Mouse (Mus musculus): Measurements from ENCODE around the gene Hspa1b. TPM values are rescaled to one million over a fixed set of nuclear protein-coding genes. Genes with fewer than 3 reads are reported as not detected.
"Not testable (repeated sequence)": the region's sequence is repeated elsewhere in the genome, so short reads cannot be mapped to it uniquely, and the experiment has no call there.

The Hspa1b gene
- polyA plus RNA-seq, 1 experiment from 2014 or later = 0.54 TPM

DNA sequence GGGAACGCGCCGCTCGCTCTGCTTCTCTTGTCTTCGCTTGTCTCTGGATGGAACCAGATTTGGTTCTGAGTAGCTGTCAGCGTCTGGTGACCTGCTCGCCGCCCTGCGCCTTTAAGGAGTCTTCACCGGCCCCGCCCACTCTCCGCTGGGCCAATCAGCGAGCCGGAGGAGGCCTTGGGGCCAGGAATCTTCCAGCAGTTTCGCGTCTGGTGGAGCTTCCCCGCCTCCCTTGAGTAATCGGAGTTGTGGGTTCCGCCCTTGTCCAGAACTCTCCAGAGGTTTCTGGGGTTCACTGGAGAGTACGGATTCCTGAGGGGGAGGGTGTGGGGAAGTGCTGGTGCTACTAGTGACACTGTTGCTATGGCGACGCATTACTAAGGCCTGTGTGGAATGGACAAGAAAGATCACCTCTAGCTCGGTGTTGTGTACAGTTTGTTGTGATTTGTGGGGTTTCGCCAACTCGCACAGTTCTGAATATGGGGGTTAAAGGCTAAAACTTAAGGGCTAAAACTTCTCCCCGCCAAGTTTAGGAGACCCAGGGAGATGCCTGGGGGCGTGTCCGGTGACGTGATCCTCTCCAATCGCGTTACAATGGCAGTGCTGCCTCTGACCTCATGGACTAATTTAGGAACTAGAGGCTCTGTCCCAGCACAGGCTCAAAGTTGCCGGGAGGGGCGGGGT lies 13.2 kb upstream of the Hspa1b start, which contains the start of the genes Hspa1a and Hspa1l:
Gene Hspa1a (minus strand): TSS at position 88 of the 681 bp plus-strand sequence.
Gene Hspa1l (plus strand): TSS at position 635 of the 681 bp plus-strand sequence.
- ATAC-seq (ENCODE audit: low FRiP score, low TSS enrichment) = peak; percentile 95
- WGBS = 1% methylated on average over 26 of the region's 33 CpGs
- Histone ChIP-seq H3K4me2 (replicated peaks; ENCODE audit: low read depth, low read length) (peak within 1 kb of the TSS; percentile 72), H3K9ac (ENCODE audit: low read depth, low read length) (peak within 1 kb of the TSS; percentile 42; the same call in 1 of the 2 replicates), H3K4me3 (ENCODE audit: low read length) (peak within 1 kb of the TSS; percentile 38), H3K27me3 (ENCODE audit: control insufficient read depth, insufficient read depth, low read length) (peaks cover 20% of the 10 kb centered on the region)
- not testable (repeated sequence) for H3K27ac ChIP-seq (ENCODE audit: low read depth, low read length); H3K9me3 ChIP-seq (ENCODE audit: control insufficient read depth, low read length); H3K36me3 ChIP-seq (ENCODE audit: control insufficient read depth, insufficient read depth, low read length); H3K4me1 ChIP-seq (ENCODE audit: control insufficient read depth, insufficient read depth, low read length)

DNA sequence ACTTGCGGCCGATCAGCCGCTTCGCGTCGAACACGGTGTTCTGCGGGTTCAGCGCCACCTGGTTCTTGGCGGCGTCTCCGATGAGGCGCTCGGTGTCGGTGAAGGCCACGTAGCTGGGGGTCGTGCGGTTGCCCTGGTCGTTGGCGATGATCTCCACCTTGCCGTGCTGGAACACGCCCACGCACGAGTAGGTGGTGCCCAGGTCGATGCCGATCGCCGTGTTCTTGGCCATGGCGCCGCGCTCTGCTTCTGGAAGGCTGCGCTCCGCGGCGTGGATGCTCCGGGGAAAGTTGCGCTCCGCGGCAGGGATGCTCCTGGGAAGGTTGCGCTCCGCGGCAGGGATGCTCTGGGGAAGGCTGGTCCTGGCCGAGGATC lies 12.6 kb upstream of the Hspa1b start:
- H3K4me3 ChIP-seq (ENCODE audit: low read length) = peak overlapping the region; percentile 38
- not testable (repeated sequence) for H3K9ac ChIP-seq (ENCODE audit: low read depth, low read length); H3K27ac ChIP-seq (ENCODE audit: low read depth, low read length); H3K4me1 ChIP-seq (ENCODE audit: control insufficient read depth, insufficient read depth, low read length); H3K36me3 ChIP-seq (ENCODE audit: control insufficient read depth, insufficient read depth, low read length); H3K9me3 ChIP-seq (ENCODE audit: control insufficient read depth, low read length)
- ATAC-seq (ENCODE audit: low FRiP score, low TSS enrichment) = peak; percentile 38
- H3K27me3 ChIP-seq (ENCODE audit: control insufficient read depth, insufficient read depth, low read length) = peaks cover 20% of the 10 kb centered on the region
- H3K4me2 ChIP-seq (replicated peaks; ENCODE audit: low read depth, low read length) = peak overlapping the region; percentile 72
- 3% methylated on average over 24 of the region's 43 CpGs for WGBS

DNA sequence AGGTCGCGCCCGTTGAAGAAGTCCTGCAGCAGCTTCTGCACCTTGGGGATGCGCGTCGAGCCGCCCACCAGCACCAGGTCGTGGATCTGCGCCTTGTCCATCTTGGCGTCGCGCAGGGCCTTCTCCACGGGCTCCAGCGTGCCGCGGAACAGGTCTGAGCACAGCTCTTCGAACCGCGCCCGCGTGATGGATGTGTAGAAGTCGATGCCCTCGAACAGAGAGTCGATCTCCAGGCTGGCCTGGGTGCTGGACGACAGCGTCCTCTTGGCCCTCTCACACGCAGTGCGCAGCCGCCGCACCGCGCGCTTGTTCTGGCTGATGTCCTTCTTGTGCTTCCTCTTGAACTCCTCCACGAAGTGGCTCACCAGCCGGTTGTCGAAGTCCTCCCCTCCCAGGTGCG lies 11.8 kb upstream of the Hspa1b start:
- H3K36me3 ChIP-seq (ENCODE audit: control insufficient read depth, insufficient read depth, low read length); H3K4me3 ChIP-seq (ENCODE audit: low read length); H3K4me2 ChIP-seq (replicated peaks; ENCODE audit: low read depth, low read length); H3K9ac ChIP-seq (ENCODE audit: low read depth, low read length); H3K4me1 ChIP-seq (ENCODE audit: control insufficient read depth, insufficient read depth, low read length); H3K27ac ChIP-seq (ENCODE audit: low read depth, low read length); H3K9me3 ChIP-seq (ENCODE audit: control insufficient read depth, low read length): not testable (repeated sequence)
- H3K27me3 ChIP-seq (ENCODE audit: control insufficient read depth, insufficient read depth, low read length) = peaks cover 20% of the 10 kb centered on the region
- 0 out of 2 replicates have a peak, but pooled peaks have one; percentile 2 for ATAC-seq (ENCODE audit: low FRiP score, low TSS enrichment)
- WGBS = 50% methylated on average over 2 of the region's 37 CpGs

DNA sequence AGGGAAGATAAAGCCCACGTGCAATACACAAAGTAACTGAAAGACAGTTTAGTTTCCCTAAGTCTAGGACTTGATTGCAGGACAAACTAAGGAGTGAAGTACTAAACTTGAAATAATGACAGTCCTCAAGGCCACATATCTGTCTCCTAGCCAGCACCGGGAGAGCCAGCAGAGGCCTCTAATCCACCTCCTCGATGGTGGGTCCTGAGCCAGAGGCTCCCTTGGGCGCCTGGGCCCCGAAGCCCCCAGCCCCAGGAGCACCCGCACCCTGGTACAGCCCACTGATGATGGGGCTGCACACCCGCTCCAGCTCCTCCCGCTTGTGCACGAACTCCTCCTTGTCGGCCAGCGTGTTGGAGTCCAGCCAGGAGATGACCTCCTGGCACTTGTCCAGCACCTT lies 10.8 kb upstream of the Hspa1b start, which contains the start of gene Gm20481:
Gene Gm20481 (plus strand): TSS at position 91 of the 400 bp plus-strand sequence.
- not testable (repeated sequence) for H3K9ac ChIP-seq (ENCODE audit: low read depth, low read length); H3K4me1 ChIP-seq (ENCODE audit: control insufficient read depth, insufficient read depth, low read length); H3K9me3 ChIP-seq (ENCODE audit: control insufficient read depth, low read length); ATAC-seq (ENCODE audit: low FRiP score, low TSS enrichment); H3K36me3 ChIP-seq (ENCODE audit: control insufficient read depth, insufficient read depth, low read length); H3K27ac ChIP-seq (ENCODE audit: low read depth, low read length); H3K4me2 ChIP-seq (replicated peaks; ENCODE audit: low read depth, low read length); H3K4me3 ChIP-seq (ENCODE audit: low read length)
- peaks cover 20% of the 10 kb centered on the region for H3K27me3 ChIP-seq (ENCODE audit: control insufficient read depth, insufficient read depth, low read length)
- WGBS = 62% methylated on average over 7 of the region's 11 CpGs

DNA sequence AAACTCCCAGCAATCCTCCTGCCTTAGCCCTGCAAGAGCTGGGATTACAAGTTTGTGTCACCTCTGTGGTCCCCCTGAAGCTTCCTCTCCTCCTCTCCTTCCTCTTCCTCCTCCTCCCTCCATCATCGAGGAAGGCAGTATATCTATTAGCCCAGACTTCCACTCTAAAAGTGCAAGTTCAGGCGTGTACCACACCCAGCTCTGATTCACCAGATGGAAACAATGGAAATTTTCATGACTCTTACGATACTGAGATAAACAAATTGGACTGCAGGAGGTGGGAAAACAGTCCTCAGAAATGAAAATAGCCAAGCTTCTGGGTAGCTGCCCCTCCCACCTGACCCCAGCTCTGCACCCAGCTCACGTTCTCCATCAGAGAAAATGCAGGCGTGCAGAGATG lies 6.6 kb upstream of the Hspa1b start:
- peaks cover 20% of the 10 kb centered on the region for H3K27me3 ChIP-seq (ENCODE audit: control insufficient read depth, insufficient read depth, low read length)
- WGBS = 66% methylated on average over 5 of the region's 5 CpGs
- no peak for ATAC-seq (ENCODE audit: low FRiP score, low TSS enrichment)

DNA sequence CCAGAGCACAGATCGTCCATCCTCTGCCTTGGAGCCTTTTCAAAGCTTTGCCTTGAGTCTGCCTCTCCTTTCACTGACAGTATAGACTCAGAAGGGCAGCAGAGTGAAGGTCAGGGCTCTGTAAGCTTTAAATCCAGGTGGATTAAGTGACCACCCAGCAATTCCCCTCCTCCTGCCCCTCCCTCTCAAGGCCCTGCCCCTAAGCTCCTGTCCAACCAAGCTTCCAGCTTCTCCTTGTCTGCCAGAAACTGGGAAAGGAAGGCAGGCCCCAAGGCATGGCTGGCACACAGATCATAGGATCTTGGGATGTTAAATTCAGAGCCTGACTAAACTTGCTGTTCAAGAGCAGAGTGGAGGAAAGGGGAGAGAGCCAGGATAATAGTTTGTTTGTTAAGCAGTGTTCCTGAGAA lies 5.6 kb upstream of the Hspa1b start:
- H3K9me3 ChIP-seq (ENCODE audit: control insufficient read depth, low read length) = no peaks in the 10 kb centered on the region
- no peaks in the 10 kb centered on the region for H3K36me3 ChIP-seq (ENCODE audit: control insufficient read depth, insufficient read depth, low read length)
- WGBS = 10% methylated on average over 1 of the region's 1 CpGs
- H3K4me1 ChIP-seq (ENCODE audit: control insufficient read depth, insufficient read depth, low read length) = peaks cover 11% of the 10 kb centered on the region
- H3K4me2 ChIP-seq (replicated peaks; ENCODE audit: low read depth, low read length) = no peak overlapping the region
- no peak overlapping the region for H3K4me3 ChIP-seq (ENCODE audit: low read length)
- H3K9ac ChIP-seq (ENCODE audit: low read depth, low read length) = 0 out of 2 replicates have a peak overlapping the region, but pooled peaks have one; percentile 8
- ATAC-seq (ENCODE audit: low FRiP score, low TSS enrichment) = no peak
- no peak overlapping the region for H3K27ac ChIP-seq (ENCODE audit: low read depth, low read length)
- H3K27me3 ChIP-seq (ENCODE audit: control insufficient read depth, insufficient read depth, low read length) = peaks cover 16% of the 10 kb centered on the region

More for the DNA sequence above, 6.6 kb upstream of the Hspa1b start:
- no peak overlapping the region for H3K4me2 ChIP-seq (replicated peaks; ENCODE audit: low read depth, low read length)
- H3K36me3 ChIP-seq (ENCODE audit: control insufficient read depth, insufficient read depth, low read length) = no peaks in the 10 kb centered on the region
- no peaks in the 10 kb centered on the region for H3K9me3 ChIP-seq (ENCODE audit: control insufficient read depth, low read length)
- no peak overlapping the region for H3K9ac ChIP-seq (ENCODE audit: low read depth, low read length)
- no peak overlapping the region for H3K4me3 ChIP-seq (ENCODE audit: low read length)
- peaks cover 5% of the 10 kb centered on the region; the same call in 1 of the 2 replicates for H3K4me1 ChIP-seq (ENCODE audit: control insufficient read depth, insufficient read depth, low read length)
- no peak overlapping the region for H3K27ac ChIP-seq (ENCODE audit: low read depth, low read length)

DNA sequence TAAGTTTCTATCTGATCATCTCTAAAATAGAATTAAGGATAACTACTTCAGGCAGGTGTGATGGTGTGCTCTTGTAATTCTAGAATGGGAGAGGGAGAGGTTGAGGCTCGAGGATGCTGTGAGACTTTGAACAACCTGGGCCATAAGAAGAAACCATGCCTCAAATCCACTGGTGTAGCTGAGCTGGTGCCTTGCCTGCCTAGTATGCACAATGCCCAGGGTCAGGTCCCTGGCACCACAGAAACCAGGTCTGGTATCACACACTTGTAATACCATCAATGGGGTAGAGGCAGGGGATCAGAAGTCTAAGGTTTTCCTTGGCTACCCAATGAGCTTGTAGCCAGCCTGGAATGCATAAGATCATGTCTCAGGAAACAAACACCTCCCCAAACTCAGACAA lies 3.8 kb upstream of the Hspa1b start:
- Histone ChIP-seq H3K27ac (ENCODE audit: low read depth, low read length) (no peak overlapping the region), H3K9me3 (ENCODE audit: control insufficient read depth, low read length) (no peaks in the 10 kb centered on the region), H3K9ac (ENCODE audit: low read depth, low read length) (no peak overlapping the region), H3K27me3 (ENCODE audit: control insufficient read depth, insufficient read depth, low read length) (peaks cover 4% of the 10 kb centered on the region; the same call in 1 of the 2 replicates), H3K4me2 (replicated peaks; ENCODE audit: low read depth, low read length) (no peak overlapping the region), H3K4me3 (ENCODE audit: low read length) (no peak overlapping the region), H3K36me3 (ENCODE audit: control insufficient read depth, insufficient read depth, low read length) (no peaks in the 10 kb centered on the region), H3K4me1 (ENCODE audit: control insufficient read depth, insufficient read depth, low read length) (peaks cover 11% of the 10 kb centered on the region)
- ATAC-seq (ENCODE audit: low FRiP score, low TSS enrichment) = no peak
- WGBS = 57% methylated on average over 1 of the region's 1 CpGs

DNA sequence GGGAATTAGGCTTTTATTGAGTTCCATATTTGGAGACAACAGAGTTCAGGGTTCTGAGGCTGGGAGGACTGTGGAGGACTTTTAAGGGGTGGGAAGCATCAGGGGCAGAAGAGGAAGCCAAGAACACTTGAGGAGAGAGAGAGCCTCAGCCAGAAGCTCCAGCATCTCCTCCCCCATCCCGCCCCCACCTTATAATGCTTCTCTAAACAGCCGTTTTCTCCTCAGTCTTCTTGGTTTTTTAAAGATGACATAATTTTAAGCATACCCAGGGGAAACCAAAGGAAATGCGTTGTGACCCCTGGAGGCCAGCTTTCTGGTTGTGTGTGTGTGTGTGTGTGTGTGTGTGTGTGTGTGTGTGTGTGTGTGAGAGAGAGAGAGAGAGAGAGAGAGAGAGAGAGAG lies 3.1 kb upstream of the Hspa1b start:
- Histone ChIP-seq H3K4me2 (replicated peaks; ENCODE audit: low read depth, low read length) (no peak overlapping the region), H3K27me3 (ENCODE audit: control insufficient read depth, insufficient read depth, low read length) (no peaks in the 10 kb centered on the region), H3K9me3 (ENCODE audit: control insufficient read depth, low read length) (no peaks in the 10 kb centered on the region), H3K4me3 (ENCODE audit: low read length) (no peak overlapping the region), H3K4me1 (ENCODE audit: control insufficient read depth, insufficient read depth, low read length) (peaks cover 11% of the 10 kb centered on the region), H3K9ac (ENCODE audit: low read depth, low read length) (no peak overlapping the region), H3K36me3 (ENCODE audit: control insufficient read depth, insufficient read depth, low read length) (no peaks in the 10 kb centered on the region), H3K27ac (ENCODE audit: low read depth, low read length) (peak overlapping the region; percentile 24; the same call in 1 of the 2 replicates)
- ATAC-seq (ENCODE audit: low FRiP score, low TSS enrichment) = no peak
- WGBS = 25% methylated on average over 3 of the region's 3 CpGs

DNA sequence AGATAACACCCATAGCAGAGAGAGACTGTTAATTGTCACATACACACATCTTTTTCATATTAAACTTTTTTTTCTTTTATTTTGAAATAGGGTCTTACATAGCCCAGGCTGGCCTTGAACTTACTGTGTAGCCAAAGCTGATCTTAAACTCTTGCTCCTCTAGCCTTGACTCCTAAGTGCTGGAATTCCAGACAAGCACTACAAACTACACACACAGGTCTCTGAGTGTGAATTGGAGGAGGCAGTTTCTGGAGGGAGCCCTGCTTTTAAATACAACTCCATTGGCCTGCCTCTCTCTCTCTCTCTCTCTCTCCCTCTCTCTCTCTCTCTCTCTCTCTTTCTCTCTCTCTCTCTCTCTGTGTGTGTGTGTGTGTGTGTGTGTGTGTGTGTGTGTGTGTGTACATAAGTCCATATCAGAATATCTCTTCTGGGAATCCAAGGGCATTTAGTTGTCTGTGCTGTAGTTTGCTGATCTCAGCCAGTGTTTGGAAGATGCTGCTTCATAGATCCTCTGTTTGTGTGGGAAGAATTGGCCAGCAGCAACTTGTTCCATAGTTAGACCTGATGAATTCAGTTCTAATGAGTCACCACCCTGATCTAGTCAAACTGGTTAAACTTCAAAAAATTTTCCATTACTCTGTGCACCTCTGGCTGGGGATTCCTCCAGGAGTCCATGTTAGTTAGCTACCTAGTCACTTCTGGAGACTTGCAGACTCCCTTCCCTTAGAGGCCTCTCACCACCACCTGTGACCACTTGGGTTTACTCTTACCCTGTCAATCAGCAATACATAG lies 1.9 kb upstream of the Hspa1b start:
- ATAC-seq (ENCODE audit: low FRiP score, low TSS enrichment) = no peak
- Histone ChIP-seq H3K27me3 (ENCODE audit: control insufficient read depth, insufficient read depth, low read length) (no peaks in the 10 kb centered on the region), H3K4me1 (ENCODE audit: control insufficient read depth, insufficient read depth, low read length) (peaks cover 11% of the 10 kb centered on the region), H3K4me2 (replicated peaks; ENCODE audit: low read depth, low read length) (no peak overlapping the region), H3K9me3 (ENCODE audit: control insufficient read depth, low read length) (no peaks in the 10 kb centered on the region), H3K4me3 (ENCODE audit: low read length) (no peak overlapping the region), H3K27ac (ENCODE audit: low read depth, low read length) (peak overlapping the region; percentile 24; the same call in 1 of the 2 replicates), H3K9ac (ENCODE audit: low read depth, low read length) (no peak overlapping the region), H3K36me3 (ENCODE audit: control insufficient read depth, insufficient read depth, low read length) (no peaks in the 10 kb centered on the region)

Measured in kidney, embryonic 14.5 days (tissue).